Mouse (Mus musculus): ENCODE results near the gene Inhbc. TPM values are rescaled to one million over a fixed set of nuclear protein-coding genes. Genes with fewer than 3 reads are reported as not detected.

The Inhbc gene
- polyA plus RNA-seq, 1 experiment: not detected

DNA sequence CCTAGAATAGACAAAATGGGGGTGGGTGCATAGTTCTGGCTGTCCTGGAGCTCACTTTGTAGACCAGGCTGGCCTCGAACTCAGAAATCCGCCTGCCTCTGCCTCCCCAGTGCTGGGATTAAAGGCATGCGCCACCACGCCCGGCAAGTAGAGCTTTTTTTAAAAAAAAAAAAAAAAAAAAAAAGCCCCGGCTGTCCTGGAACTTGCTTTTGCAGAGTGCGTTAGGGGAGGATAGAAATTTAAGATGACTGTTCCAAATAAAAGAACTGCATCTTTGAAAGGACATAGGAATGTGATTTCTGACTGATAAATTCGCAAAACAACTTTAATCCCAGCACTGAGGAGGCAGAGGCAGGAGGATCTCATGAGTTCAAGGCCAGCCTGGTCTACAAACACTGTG lies 9.4 kb upstream of the Inhbc start:
- no peak for DNase-seq (ENCODE audit: low read depth)
- TF ChIP-seq POLR2A (IDR thresholded peaks at IDR 0.05; ENCODE audit: borderline replicate concordance, extremely low read depth, insufficient read depth, insufficient read length, poor library complexity, severe bottlenecking): no peak
- no peak for TF ChIP-seq CTCF (IDR thresholded peaks at IDR 0.05; ENCODE audit: borderline replicate concordance, extremely low read depth, insufficient read depth, insufficient read length)

DNA sequence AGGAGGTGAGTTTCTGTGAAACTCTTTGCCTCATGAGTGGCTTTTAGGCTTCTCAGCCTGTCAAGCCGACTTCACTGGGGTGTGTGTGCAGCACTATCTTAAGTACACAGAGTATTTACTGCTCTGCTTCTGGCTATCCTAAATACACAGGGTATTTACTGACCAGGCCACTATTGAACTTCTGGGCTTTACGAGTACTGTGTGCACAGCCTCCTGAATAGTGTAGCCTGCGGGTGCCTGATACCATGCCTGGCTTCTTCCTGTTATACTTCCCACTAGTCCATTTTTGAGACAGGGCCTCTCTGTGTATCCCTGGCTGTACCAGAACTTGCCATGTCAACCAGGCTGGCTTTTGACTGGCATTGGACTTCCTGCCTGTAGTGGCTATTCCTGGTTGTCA lies 7.5 kb upstream of the Inhbc start:
- TF ChIP-seq CTCF (IDR thresholded peaks at IDR 0.05; ENCODE audit: borderline replicate concordance, extremely low read depth, insufficient read depth, insufficient read length) (no peak), POLR2A (IDR thresholded peaks at IDR 0.05; ENCODE audit: borderline replicate concordance, extremely low read depth, insufficient read depth, insufficient read length, poor library complexity, severe bottlenecking) (no peak)
- DNase-seq (ENCODE audit: low read depth): no peak

DNA sequence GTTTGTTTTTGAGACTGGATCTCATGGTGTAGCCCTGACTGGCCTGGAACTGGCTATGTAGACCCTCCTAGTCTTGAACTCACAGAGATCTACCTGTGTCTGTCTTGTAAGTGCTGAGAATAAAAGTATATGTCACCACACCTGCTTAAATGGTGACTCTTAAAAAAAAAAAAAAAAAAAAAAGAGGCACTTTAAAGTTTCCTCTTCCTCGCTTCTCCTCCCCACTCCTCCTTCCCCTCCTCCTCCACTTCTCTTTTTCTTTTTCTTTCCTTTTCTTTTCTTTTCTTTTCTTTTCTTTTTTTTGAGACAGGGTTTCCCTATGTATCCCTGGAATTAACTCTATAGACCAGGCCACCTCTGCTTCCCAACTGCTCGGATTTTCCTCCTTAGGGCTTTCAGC lies 792 bp upstream of the Inhbc start:
- TF ChIP-seq CTCF (IDR thresholded peaks at IDR 0.05; ENCODE audit: borderline replicate concordance, extremely low read depth, insufficient read depth, insufficient read length): no peak
- no peak for TF ChIP-seq POLR2A (IDR thresholded peaks at IDR 0.05; ENCODE audit: borderline replicate concordance, extremely low read depth, insufficient read depth, insufficient read length, poor library complexity, severe bottlenecking)
- no peak for DNase-seq (ENCODE audit: low read depth)

DNA sequence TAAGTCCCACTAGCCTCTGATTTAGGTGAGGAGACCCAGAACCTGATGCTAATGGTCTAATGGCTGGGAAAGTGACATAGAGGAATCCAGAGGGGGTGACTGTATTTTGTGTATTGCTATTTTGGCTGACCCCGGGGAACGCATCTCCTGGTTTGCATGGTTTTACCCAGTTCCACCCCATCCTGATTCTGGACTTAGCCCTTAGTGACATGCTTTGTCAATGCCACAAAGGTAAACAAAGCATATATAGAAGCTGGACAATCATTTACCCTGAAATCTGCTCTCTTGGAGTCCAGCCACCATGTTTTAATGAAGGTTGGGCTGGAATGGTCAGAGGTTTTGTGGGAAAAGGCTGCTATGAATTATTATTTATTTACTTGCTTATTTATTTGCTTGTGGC lies 2.0 kb downstream of the Inhbc start:
- TF ChIP-seq CTCF (IDR thresholded peaks at IDR 0.05; ENCODE audit: borderline replicate concordance, extremely low read depth, insufficient read depth, insufficient read length) (no peak), POLR2A (IDR thresholded peaks at IDR 0.05; ENCODE audit: borderline replicate concordance, extremely low read depth, insufficient read depth, insufficient read length, poor library complexity, severe bottlenecking) (no peak)
- no peak for DNase-seq (ENCODE audit: low read depth)

DNA sequence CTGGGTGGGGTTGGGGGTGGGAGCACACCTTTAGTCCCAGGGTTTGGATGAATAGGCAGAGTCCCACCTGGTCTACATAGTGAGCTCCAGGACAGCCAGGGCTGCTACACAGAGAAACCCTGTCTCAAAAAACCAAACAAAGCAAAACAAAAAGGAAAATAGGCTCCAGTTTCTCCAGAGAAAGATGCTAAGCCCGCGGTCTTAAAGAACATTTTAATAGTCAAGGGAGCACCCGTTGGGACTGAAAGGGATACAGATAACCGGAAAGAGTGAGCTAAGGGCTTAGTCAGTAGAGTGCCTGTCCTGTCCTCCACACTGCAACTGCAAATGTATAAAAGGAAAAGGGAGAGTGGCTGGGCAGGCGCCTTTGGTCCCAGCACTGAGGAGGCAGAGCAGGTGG lies 3.1 kb downstream of the Inhbc start:
- TF ChIP-seq CTCF (IDR thresholded peaks at IDR 0.05; ENCODE audit: borderline replicate concordance, extremely low read depth, insufficient read depth, insufficient read length): no peak
- TF ChIP-seq POLR2A (IDR thresholded peaks at IDR 0.05; ENCODE audit: borderline replicate concordance, extremely low read depth, insufficient read depth, insufficient read length, poor library complexity, severe bottlenecking): no peak
- DNase-seq (ENCODE audit: low read depth): no peak

DNA sequence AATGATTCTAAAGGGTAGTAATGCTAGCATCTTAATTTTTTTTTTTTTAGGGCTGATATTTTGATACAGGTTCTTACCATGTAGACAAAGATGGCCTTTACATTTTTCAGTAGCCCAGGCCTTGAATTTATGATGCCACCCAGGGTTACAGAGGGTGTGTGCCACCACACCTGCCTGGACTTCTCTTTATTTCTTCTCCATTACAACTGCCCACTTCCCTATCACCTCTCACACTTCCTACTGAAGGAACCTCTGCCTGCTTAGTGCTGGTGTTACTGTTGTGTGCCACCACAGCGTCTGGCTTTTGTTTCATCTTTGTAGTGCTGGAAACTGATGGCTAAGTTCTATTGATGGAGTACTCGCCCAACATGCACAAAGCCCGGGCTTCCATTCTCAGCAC lies 9.5 kb downstream of the Inhbc start:
- TF ChIP-seq CTCF (IDR thresholded peaks at IDR 0.05; ENCODE audit: borderline replicate concordance, extremely low read depth, insufficient read depth, insufficient read length) (no peak), POLR2A (IDR thresholded peaks at IDR 0.05; ENCODE audit: borderline replicate concordance, extremely low read depth, insufficient read depth, insufficient read length, poor library complexity, severe bottlenecking) (no peak)
- no peak for DNase-seq (ENCODE audit: low read depth)

DNA sequence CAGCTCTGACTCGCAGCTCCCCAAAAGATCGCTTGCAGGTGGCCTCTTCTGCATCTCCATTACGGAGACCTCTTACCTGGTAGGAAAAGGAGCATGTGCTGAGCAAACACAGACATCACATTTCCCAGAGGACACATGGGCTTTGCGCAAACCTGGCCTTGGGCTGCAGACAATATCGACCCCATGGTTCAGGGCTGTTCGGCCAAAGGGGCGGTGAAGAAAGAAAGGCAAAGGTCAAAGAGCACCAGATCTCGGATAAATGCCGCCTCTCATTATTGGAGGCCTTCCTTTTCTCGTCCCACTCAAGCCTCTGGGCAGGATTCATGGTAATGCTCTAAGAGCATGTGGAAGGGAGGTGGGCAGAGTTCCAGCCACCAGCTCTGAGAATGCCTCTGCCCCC lies 14.9 kb downstream of the Inhbc start:
- DNase-seq (ENCODE audit: low read depth): no peak
- TF ChIP-seq POLR2A (IDR thresholded peaks at IDR 0.05; ENCODE audit: borderline replicate concordance, extremely low read depth, insufficient read depth, insufficient read length, poor library complexity, severe bottlenecking) (no peak), CTCF (IDR thresholded peaks at IDR 0.05; ENCODE audit: borderline replicate concordance, extremely low read depth, insufficient read depth, insufficient read length) (no peak)

DNA sequence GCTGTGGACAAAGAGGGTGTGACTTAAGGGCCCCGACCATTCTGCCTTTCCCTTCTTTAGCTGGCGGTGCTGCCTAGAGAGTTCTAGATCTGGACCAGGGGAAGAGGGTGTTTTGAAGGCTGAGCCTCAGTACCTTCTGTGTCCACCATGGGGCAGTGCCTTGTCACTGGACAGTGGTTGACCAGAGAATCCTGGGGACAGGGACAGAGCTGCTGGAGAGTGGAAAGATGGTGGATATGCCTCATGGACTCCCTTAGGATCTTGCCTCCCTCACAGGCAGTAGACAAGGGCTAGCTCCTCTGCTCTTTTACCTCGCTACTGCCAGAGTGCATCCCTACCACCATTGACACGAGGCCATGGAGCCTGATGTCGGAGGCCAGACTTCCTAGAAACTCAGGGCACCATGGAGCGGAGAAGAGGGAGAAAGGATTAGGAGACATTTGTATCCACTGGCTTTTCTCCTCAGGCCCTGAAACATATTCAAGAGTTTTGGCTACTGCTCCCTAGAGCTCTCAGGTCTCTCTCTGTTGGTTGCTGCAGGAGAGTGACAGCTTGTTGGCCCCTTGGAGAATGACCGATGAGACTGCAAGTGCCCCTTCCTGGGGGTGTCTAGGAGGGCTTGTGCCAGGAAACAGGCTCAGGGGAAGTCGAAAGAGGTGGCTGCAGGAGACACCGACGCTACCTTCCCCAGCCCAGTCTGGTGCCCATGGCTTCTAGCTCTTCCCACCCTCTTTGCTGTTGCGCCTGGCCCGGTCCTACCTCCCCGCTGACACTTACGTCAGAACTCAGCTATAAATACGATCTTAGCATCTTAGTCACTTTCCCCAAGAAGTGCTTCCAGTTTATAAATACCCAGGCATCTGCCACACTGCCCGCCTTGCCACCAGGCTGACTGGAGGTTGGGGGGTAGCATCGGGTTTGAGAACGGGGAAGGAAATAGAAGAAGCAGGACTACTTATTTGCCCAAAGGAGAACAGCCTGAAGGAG lies 16.0 kb downstream of the Inhbc start, which contains the start of gene Inhbe:
TSS of gene Inhbe (minus strand) at position 503 of the 987 bp plus-strand sequence.
- no peak for DNase-seq (ENCODE audit: low read depth)
- no peak for TF ChIP-seq POLR2A (IDR thresholded peaks at IDR 0.05; ENCODE audit: borderline replicate concordance, extremely low read depth, insufficient read depth, insufficient read length, poor library complexity, severe bottlenecking)
- TF ChIP-seq CTCF (IDR thresholded peaks at IDR 0.05; ENCODE audit: borderline replicate concordance, extremely low read depth, insufficient read depth, insufficient read length): peak; percentile 35; the same call in 1 of the 2 replicates

DNA sequence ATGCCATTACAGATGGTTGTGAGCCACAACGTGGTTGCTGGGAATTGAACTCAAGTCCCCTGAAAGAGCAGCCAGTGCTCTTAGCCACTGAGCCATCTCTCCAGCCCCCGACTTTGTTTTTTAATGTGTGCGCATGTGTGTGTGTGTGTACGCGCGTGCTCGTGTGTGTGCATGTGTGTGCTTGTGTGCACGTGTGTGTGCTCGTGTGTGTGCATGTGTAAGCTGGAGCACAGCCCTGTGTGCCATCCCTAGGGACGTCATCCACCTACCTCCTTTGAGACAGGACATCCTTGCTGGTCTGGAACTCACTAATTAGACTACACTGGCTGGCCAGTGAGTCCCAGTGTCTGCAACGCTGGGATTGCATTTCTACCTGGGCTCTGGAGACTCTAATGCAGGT lies 17.5 kb downstream of the Inhbc start:
- TF ChIP-seq POLR2A (IDR thresholded peaks at IDR 0.05; ENCODE audit: borderline replicate concordance, extremely low read depth, insufficient read depth, insufficient read length, poor library complexity, severe bottlenecking) (no peak), CTCF (IDR thresholded peaks at IDR 0.05; ENCODE audit: borderline replicate concordance, extremely low read depth, insufficient read depth, insufficient read length) (no peak)
- DNase-seq (ENCODE audit: low read depth): no peak

DNA sequence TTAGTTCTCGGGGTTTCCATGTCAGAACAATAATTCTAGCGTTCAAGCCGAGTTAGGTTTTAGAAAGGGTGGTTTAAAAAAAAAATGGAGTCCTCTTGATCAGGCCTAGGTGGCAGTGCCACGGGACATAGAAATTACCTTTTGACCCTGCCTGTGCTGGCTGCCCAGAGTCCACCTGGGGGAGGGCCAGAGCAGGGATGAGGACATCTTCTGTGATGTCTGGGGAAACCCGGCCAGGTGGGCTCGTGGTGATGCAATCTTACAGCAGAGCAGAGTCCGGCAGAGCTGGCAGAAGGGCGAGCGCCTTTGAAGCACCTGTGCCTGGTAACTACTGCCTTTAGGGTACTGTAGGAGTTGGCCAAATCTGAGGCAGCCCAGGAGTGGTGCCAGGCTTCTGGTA lies 18.0 kb downstream of the Inhbc start:
- DNase-seq (ENCODE audit: low read depth): no peak

DNA sequence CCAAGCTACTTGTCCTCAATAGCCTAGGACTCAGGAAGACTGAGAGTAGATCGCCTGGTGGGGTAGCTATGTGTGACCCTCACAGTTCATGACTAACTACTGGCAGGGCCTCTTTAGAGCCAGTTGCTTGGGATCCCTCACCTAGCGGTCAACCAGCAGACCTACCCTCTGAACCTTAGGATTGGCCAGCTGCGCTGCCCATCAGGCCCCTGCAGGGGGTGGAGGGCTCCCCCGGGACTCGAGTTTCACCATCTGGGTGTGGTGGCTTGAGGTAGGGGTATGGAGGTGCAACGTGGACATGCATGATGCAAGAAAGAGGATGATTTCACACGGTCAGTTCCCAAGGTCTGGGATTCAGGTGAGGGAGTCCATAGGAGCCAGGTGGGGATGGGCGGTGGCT lies 18.5 kb downstream of the Inhbc start:
- DNase-seq (ENCODE audit: low read depth): no peak
- TF ChIP-seq POLR2A (IDR thresholded peaks at IDR 0.05; ENCODE audit: borderline replicate concordance, extremely low read depth, insufficient read depth, insufficient read length, poor library complexity, severe bottlenecking) (no peak), CTCF (IDR thresholded peaks at IDR 0.05; ENCODE audit: borderline replicate concordance, extremely low read depth, insufficient read depth, insufficient read length) (no peak)

More for the DNA sequence above, 18.0 kb downstream of the Inhbc start:
- TF ChIP-seq POLR2A (IDR thresholded peaks at IDR 0.05; ENCODE audit: borderline replicate concordance, extremely low read depth, insufficient read depth, insufficient read length, poor library complexity, severe bottlenecking) (no peak), CTCF (IDR thresholded peaks at IDR 0.05; ENCODE audit: borderline replicate concordance, extremely low read depth, insufficient read depth, insufficient read length) (no peak)

DNA sequence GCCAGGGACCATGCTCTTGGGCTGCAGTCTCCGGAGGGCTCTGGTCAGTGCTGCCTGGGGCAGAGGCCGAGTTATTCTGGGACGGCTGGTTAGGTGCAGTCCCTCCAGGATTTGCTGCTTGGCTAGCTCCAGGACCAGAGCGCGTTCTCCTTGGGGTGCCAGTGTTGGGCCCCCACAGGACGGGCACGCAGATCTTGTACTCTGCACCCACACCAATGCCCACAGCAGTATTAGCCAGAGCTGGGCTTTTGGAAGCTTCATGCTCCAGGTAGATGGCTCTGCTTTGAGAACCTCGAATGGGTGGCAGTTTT lies 19.0 kb downstream of the Inhbc start:
- TF ChIP-seq POLR2A (IDR thresholded peaks at IDR 0.05; ENCODE audit: borderline replicate concordance, extremely low read depth, insufficient read depth, insufficient read length, poor library complexity, severe bottlenecking) (no peak), CTCF (IDR thresholded peaks at IDR 0.05; ENCODE audit: borderline replicate concordance, extremely low read depth, insufficient read depth, insufficient read length) (no peak)

More for the DNA sequence above, 19.0 kb downstream of the Inhbc start:
- no peak for DNase-seq (ENCODE audit: low read depth)
